Mouse (Mus musculus) embryo, embryonic 11.5 days (tissue): ENCODE data around the gene Pnldc1.
"Not testable (repeated sequence)": the region's sequence is repeated elsewhere in the genome, so short reads cannot be mapped to it uniquely, and the experiment has no call there.

ENCODE experiments used
- DNase-seq: peaks from one replicate; pipeline ENCODE4 v3.0.0-alpha.2; 2012; ENCODE audit warnings: low read depth, low spot score

The Pnldc1 gene

GRCm38 (mm10) chr17:12909361-12910280, at the start of gene Pnldc1:
Gene Pnldc1, minus strand, starts transcription at chr17:12910230.
- DNase-seq: no peak

- not testable (repeated sequence) for DNase-seq
Observed at GRCm38 (mm10) chr17:12959377-12959776, 49.3 kb upstream of the Pnldc1 start.

- no peak for DNase-seq
Observed at GRCm38 (mm10) chr17:12956664-12957063, 46.6 kb upstream of the Pnldc1 start.

- DNase-seq: no peak
Observed at GRCm38 (mm10) chr17:12949669-12950068, 39.6 kb upstream of the Pnldc1 start.

- DNase-seq: no peak
Observed at GRCm38 (mm10) chr17:12942459-12943162, 32.6 kb upstream of the Pnldc1 start.

GRCm38 (mm10) chr17:12941543-12942260, 31.7 kb upstream of the Pnldc1 start:
- no peak for DNase-seq

GRCm38 (mm10) chr17:12940151-12940805, 30.2 kb upstream of the Pnldc1 start, which contains the start of gene Acat3:
Gene Acat3, minus strand, starts transcription at chr17:12940600.
- no peak for DNase-seq

- not testable (repeated sequence) for DNase-seq
Observed at GRCm38 (mm10) chr17:12939377-12940148, 29.5 kb upstream of the Pnldc1 start.

GRCm38 (mm10) chr17:12938077-12938476, 28.0 kb upstream of the Pnldc1 start:
- no peak for DNase-seq

- no peak for DNase-seq
Observed at GRCm38 (mm10) chr17:12937412-12937970, 27.5 kb upstream of the Pnldc1 start.

- DNase-seq: no peak
Observed at GRCm38 (mm10) chr17:12935719-12936118, 25.7 kb upstream of the Pnldc1 start.

GRCm38 (mm10) chr17:12931576-12931975, 21.5 kb upstream of the Pnldc1 start:
- not testable (repeated sequence) for DNase-seq

- DNase-seq: no peak
Observed at GRCm38 (mm10) chr17:12925703-12926180, 15.7 kb upstream of the Pnldc1 start.

GRCm38 (mm10) chr17:12925001-12925400, 15.0 kb upstream of the Pnldc1 start:
- DNase-seq: no peak

GRCm38 (mm10) chr17:12921073-12921472, 11.0 kb upstream of the Pnldc1 start:
- no peak for DNase-seq

- DNase-seq: peak; percentile 24
Observed at GRCm38 (mm10) chr17:12916588-12917380, 6.8 kb upstream of the Pnldc1 start.

GRCm38 (mm10) chr17:12915881-12916583, 6.0 kb upstream of the Pnldc1 start, which contains the start of gene Mrpl18:
Gene Mrpl18, minus strand, starts transcription at chr17:12916345.
- DNase-seq: peak; percentile 98

GRCm38 (mm10) chr17:12915488-12915880, 5.5 kb upstream of the Pnldc1 start, which contains the start of gene Tcp1:
Gene Tcp1, plus strand, starts transcription at chr17:12915701.
- DNase-seq: no peak
